Mouse (Mus musculus): ENCODE results near the gene Fcrl1. TPM values are rescaled to one million over a fixed set of nuclear protein-coding genes. Genes with fewer than 3 reads are reported as not detected.

The Fcrl1 gene
- polyA plus RNA-seq, 2 experiments: 0.56 to 0.88 TPM

GRCm38 (mm10) chr3:87390935-87391334 is 14.7 kb downstream of the Fcrl1 start:
- no peak for ATAC-seq (ENCODE audit: insufficient read depth)

GRCm38 (mm10) chr3:87398809-87399208 is 22.6 kb downstream of the Fcrl1 start:
- no peak for ATAC-seq (ENCODE audit: insufficient read depth)
- Histone ChIP-seq H3K4me2 (ENCODE audit: low read depth) (no peak overlapping the region), H3K27me3 (ENCODE audit: control insufficient read depth, insufficient read depth, low read length) (no peaks in the 10 kb centered on the region), H3K27ac (no peak overlapping the region), H3K36me3 (replicated peaks; ENCODE audit: control insufficient read depth, insufficient read depth, low read depth) (no peaks in the 10 kb centered on the region), H3K4me3 (ENCODE audit: insufficient read depth in 1 of 2, low read depth in 2 of 2, low read length in 2 of 2) (no peak overlapping the region), H3K4me1 (replicated peaks; ENCODE audit: control insufficient read depth in 2 of 2, insufficient read depth in 2 of 2, low read length in 1 of 2) (no peaks in the 10 kb centered on the region), H3K9me3 (ENCODE audit: control insufficient read depth, low read length) (no peaks in the 10 kb centered on the region), H3K9ac (replicated peaks) (no peak overlapping the region)
- TF ChIP-seq CTCF (IDR thresholded peaks at IDR 0.05; ENCODE audit: low read depth) (no peak), EP300 (IDR thresholded peaks at IDR 0.05; ENCODE audit: low read depth) (no peak)
- 45% methylated on average over 4 of the region's 4 CpGs for WGBS (ENCODE audit: insufficient replicate concordance)
- no peak for DNase-seq (ENCODE audit: low read depth in 3 of 3, low spot score in 3 of 3)

More at GRCm38 (mm10) chr3:87390935-87391334, 14.7 kb downstream of the Fcrl1 start:
- Histone ChIP-seq H3K27me3 (ENCODE audit: control insufficient read depth, insufficient read depth, low read length) (no peaks in the 10 kb centered on the region), H3K9ac (replicated peaks) (no peak overlapping the region), H3K4me1 (replicated peaks; ENCODE audit: control insufficient read depth in 2 of 2, insufficient read depth in 2 of 2, low read length in 1 of 2) (no peaks in the 10 kb centered on the region), H3K36me3 (replicated peaks; ENCODE audit: control insufficient read depth, insufficient read depth, low read depth) (no peaks in the 10 kb centered on the region), H3K4me3 (ENCODE audit: insufficient read depth in 1 of 2, low read depth in 2 of 2, low read length in 2 of 2) (no peak overlapping the region), H3K4me2 (ENCODE audit: low read depth) (no peak overlapping the region), H3K27ac (no peak overlapping the region), H3K9me3 (ENCODE audit: control insufficient read depth, low read length) (no peaks in the 10 kb centered on the region)
- DNase-seq (ENCODE audit: low read depth in 3 of 3, low spot score in 3 of 3): no peak
- TF ChIP-seq EP300 (IDR thresholded peaks at IDR 0.05; ENCODE audit: low read depth): no peak
- no peak for TF ChIP-seq CTCF (IDR thresholded peaks at IDR 0.05; ENCODE audit: low read depth)
- WGBS (ENCODE audit: insufficient replicate concordance): 56% methylated on average over 1 of the region's 1 CpGs

GRCm38 (mm10) chr3:87399906-87400305 is 23.7 kb downstream of the Fcrl1 start:
- Histone ChIP-seq H3K4me2 (ENCODE audit: low read depth) (no peak overlapping the region), H3K27me3 (ENCODE audit: control insufficient read depth, insufficient read depth, low read length) (no peaks in the 10 kb centered on the region), H3K27ac (no peak overlapping the region), H3K9ac (replicated peaks) (no peak overlapping the region), H3K9me3 (ENCODE audit: control insufficient read depth, low read length) (no peaks in the 10 kb centered on the region), H3K4me1 (replicated peaks; ENCODE audit: control insufficient read depth in 2 of 2, insufficient read depth in 2 of 2, low read length in 1 of 2) (no peaks in the 10 kb centered on the region), H3K36me3 (replicated peaks; ENCODE audit: control insufficient read depth, insufficient read depth, low read depth) (no peaks in the 10 kb centered on the region), H3K4me3 (ENCODE audit: insufficient read depth in 1 of 2, low read depth in 2 of 2, low read length in 2 of 2) (no peak overlapping the region)
- 61% methylated on average over 4 of the region's 4 CpGs for WGBS (ENCODE audit: insufficient replicate concordance)
- TF ChIP-seq EP300 (IDR thresholded peaks at IDR 0.05; ENCODE audit: low read depth) (no peak), CTCF (IDR thresholded peaks at IDR 0.05; ENCODE audit: low read depth) (no peak)
- ATAC-seq (ENCODE audit: insufficient read depth) (no peak), DNase-seq (ENCODE audit: low read depth in 3 of 3, low spot score in 3 of 3) (no peak)

- no peaks in the 10 kb centered on the region for H3K36me3 ChIP-seq (replicated peaks; ENCODE audit: control insufficient read depth, insufficient read depth, low read depth)
- no peaks in the 10 kb centered on the region for H3K27me3 ChIP-seq (ENCODE audit: control insufficient read depth, insufficient read depth, low read length)
- no peaks in the 10 kb centered on the region for H3K9me3 ChIP-seq (ENCODE audit: control insufficient read depth, low read length)
- ATAC-seq (ENCODE audit: insufficient read depth) (no peak), DNase-seq (ENCODE audit: low read depth in 3 of 3, low spot score in 3 of 3) (peak in 1 of 3 experiments; percentile 6)
- H3K9ac ChIP-seq (replicated peaks): no peak overlapping the region
- no peaks in the 10 kb centered on the region for H3K4me1 ChIP-seq (replicated peaks; ENCODE audit: control insufficient read depth in 2 of 2, insufficient read depth in 2 of 2, low read length in 1 of 2)
- H3K27ac ChIP-seq: no peak overlapping the region
- WGBS (ENCODE audit: insufficient replicate concordance): 7% methylated on average over 5 of the region's 5 CpGs
- H3K4me3 ChIP-seq (ENCODE audit: insufficient read depth in 1 of 2, low read depth in 2 of 2, low read length in 2 of 2): no peak overlapping the region
- no peak overlapping the region for H3K4me2 ChIP-seq (ENCODE audit: low read depth)
- TF ChIP-seq CTCF (IDR thresholded peaks at IDR 0.05; ENCODE audit: low read depth) (no peak), EP300 (IDR thresholded peaks at IDR 0.05; ENCODE audit: low read depth) (no peak)
These were observed 25.1 kb downstream of the Fcrl1 start for GRCm38 (mm10) chr3:87401321-87401720.

- Histone ChIP-seq H3K4me1 (replicated peaks; ENCODE audit: control insufficient read depth in 2 of 2, insufficient read depth in 2 of 2, low read length in 1 of 2) (no peaks in the 10 kb centered on the region), H3K9ac (replicated peaks) (no peak overlapping the region), H3K4me2 (ENCODE audit: low read depth) (no peak overlapping the region), H3K9me3 (ENCODE audit: control insufficient read depth, low read length) (no peaks in the 10 kb centered on the region), H3K4me3 (ENCODE audit: insufficient read depth in 1 of 2, low read depth in 2 of 2, low read length in 2 of 2) (no peak overlapping the region), H3K27me3 (ENCODE audit: control insufficient read depth, insufficient read depth, low read length) (no peaks in the 10 kb centered on the region), H3K36me3 (replicated peaks; ENCODE audit: control insufficient read depth, insufficient read depth, low read depth) (no peaks in the 10 kb centered on the region), H3K27ac (no peak overlapping the region)
- ATAC-seq (ENCODE audit: insufficient read depth) (no peak), DNase-seq (ENCODE audit: low read depth in 3 of 3, low spot score in 3 of 3) (peak; percentile 27 to 37 (median 32))
- WGBS (ENCODE audit: insufficient replicate concordance): 10% methylated on average over 4 of the region's 4 CpGs
- TF ChIP-seq EP300 (IDR thresholded peaks at IDR 0.05; ENCODE audit: low read depth) (no peak), CTCF (IDR thresholded peaks at IDR 0.05; ENCODE audit: low read depth) (peak; percentile 70)
These were observed 32.0 kb downstream of the Fcrl1 start for GRCm38 (mm10) chr3:87408171-87408570.

Measured in liver, embryonic 14.5 days (tissue).